Mouse (Mus musculus) left cerebral cortex, postnatal 4 days (tissue): ENCODE results near the gene Stub1. TPM values are rescaled to one million over a fixed set of nuclear protein-coding genes. Genes with fewer than 3 reads are reported as not detected.

ENCODE experiments used
- DNase-seq: peaks from one replicate; pipeline ENCODE4 v3.0.0-alpha.2; 2022
- intact Hi-C: fragments of 180-260 bp; cut with DNase I; formaldehyde crosslinking; loops from one replicate; pipeline ENCODE4 v1.15.1; 2025
- microRNA-seq: library from miRNA; unstranded; fragments of <30 nt; microRNA quantifications from one replicate; pipeline ENCODE4 v1.2.0, GENCODE M21; 2022
- total RNA-seq, 2 experiments: library from RNA; stranded (reverse); gene quantifications; 2 replicates each; pipeline ENCODE4 v1.2.3; 2021

The Stub1 gene
- total RNA-seq, 2 experiments from 2014 or later: 162 to 171 TPM

GRCm38 (mm10) chr17:25794998-25795397 lies 38.2 kb downstream of the Stub1 start:
- intact Hi-C loops: loop anchor here (5.0 kb wide), 1 partner anchor 318 kb away; no protein-coding TSS in a partner anchor
- no peak for DNase-seq

GRCm38 (mm10) chr17:25794197-25794596 lies 39.0 kb downstream of the Stub1 start:
- DNase-seq: peak; percentile 44
- intact Hi-C loops: no loop called here

- intact Hi-C loops: no loop called here
Measured at GRCm38 (mm10) chr17:25792615-25793014, 40.6 kb downstream of the Stub1 start, which contains the start of gene Fam173a. Gene Fam173a (minus strand): TSS chr17:25792901.

DNA sequence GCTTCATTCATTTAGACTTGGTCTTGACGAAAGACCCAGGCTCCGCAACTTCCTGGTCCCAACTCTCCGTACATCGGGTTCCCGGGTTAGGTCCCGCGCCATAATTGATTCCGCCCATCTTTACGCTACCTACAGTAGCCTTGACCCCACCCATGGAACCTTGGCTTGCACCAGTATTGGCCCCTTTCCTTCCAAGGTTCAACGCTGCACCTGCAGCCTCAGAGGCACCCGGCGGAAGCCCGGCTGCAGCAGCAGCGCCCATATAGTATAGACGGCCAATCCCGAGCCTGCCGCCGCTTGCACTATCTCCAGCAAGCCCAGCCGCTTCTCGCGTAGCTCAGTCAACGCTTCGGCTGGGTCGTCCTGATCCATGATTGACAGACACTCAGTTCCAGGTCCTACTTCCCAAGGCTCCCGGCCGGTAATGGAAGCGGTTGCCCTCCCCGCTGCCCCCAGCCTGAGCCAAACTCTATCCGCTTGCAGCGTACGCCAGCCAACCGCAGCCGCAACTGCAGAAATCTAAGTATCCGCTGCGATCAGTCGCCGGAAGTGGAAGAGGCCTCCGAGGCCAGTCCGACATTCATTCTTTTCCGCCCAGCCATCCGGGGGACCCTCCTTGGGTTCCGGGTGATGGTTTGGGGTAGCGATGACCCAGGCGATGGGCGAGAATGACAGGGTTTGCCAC lies 41.2 kb downstream of the Stub1 start:
- intact Hi-C loops: no loop called here
- peak; percentile 84 for DNase-seq

More at GRCm38 (mm10) chr17:25792615-25793014, 40.6 kb downstream of the Stub1 start, which contains the start of gene Fam173a:
- DNase-seq: peak; percentile 79

DNA sequence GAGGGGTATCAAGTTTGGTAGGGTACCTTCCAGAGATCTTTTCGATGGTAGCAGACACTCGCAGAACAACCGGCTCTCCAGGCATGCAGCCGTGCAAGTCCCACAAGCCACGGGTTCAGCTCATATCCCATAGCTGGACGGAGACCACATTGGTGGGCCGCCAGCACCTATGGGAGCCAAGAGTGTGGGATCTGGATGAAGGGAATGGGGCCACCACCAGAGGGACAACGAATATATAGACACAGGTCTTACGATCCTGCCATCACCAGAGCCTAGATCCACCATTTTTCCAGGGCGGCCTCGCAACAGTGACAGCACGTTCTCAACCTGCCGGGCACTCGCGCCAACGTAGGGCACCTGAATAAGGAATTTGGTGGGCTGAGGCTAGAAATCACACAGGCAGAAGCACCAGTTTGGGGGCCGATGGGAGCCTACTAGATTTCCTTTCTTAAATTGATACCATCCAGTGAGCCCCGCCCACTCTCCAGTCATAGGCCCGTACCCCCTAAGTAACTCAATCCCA lies 41.8 kb downstream of the Stub1 start:
- intact Hi-C loops: no loop called here
- no peak for DNase-seq

- intact Hi-C loops: no loop called here
- no peak for DNase-seq
Measured at GRCm38 (mm10) chr17:25786781-25787504, 46.3 kb downstream of the Stub1 start.

DNA sequence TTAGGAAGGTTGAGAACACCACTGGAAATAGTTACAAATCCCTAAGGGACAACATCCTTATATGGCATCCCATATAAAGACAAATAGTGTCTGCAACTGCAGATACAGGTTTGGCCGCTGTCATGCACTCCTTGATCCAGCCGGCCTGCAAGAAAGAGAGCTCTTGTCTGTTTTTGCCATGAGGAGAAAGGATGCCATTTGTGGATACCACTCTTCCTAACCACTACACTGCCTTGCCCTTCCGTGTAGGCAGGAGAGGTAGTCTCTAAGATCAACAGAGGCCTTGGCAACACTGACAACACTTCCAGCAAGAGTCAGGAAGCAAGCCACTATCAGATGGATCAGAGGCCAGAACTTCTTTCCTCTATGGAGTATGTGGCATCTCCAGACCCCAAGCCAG lies 46.9 kb downstream of the Stub1 start, which contains the start of gene Ccdc78:
TSS of gene Ccdc78 (plus strand) at position 301 of the 400 bp plus-strand sequence.
- DNase-seq: no peak
- intact Hi-C loops: no loop called here

DNA sequence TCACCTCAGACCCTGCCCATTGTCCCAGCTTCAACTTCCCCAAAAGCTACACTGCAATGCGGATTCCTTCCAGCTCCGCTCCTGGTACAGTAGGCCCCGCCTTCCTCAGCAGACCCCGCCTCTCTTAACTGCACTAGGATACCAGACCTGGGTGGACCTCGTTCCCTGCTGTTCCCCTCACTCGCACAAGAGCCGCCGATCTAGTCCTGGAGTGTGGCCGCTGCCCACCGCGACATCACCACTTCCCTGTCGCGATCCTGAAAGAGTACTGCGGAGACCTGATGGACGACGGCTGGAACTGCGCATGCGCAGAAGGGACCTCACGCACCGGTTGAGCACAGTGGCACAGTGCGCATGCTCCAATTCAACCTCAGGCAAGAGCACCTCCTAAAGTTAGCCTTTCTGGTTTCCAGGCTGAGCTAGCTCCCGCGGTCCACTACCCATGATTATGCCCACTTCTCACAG lies 47.9 kb downstream of the Stub1 start, which contains the start of gene Haghl:
TSS of gene Haghl (minus strand) at position 393 of the 465 bp plus-strand sequence.
- peak; percentile 98 for DNase-seq
- intact Hi-C loops: no loop called here

DNA sequence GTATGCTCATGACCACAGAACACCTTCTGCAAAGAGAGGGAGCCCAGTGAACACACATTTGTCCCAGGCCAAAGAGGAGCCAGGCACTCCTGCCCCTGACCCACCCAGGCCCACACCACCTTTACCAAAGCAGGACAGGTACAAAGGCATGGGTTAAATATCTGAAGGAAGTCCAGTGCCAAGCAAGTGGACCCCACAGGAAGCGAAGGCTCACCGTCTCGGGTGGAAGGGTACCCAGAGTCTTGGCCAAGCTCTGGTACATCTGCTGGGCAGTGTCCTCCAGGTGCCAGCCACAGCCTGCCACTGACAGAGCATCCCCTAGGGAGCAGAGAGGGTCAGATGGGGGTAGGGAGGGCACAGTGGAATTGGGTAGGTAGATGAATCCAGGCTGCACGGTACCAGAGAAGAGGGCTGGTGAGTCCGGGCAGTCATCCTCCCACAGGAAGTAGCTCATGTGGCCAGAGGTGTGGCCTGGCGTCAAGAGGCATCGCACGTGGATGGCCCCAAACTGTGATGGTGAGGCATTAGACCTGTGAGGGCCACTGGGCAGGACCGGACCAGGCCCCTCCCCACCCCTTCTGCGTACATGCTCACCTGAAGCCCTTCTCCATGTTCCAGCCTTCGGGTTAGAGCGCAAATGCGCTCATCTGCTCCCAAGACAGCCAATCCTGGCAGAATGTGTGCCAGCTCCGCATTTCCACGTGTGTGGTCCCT lies 49.2 kb downstream of the Stub1 start:
- no peak for DNase-seq
- intact Hi-C loops: no loop called here

- DNase-seq: no peak
- intact Hi-C loops: no loop called here
Measured at GRCm38 (mm10) chr17:25783086-25783485, 50.1 kb downstream of the Stub1 start.

GRCm38 (mm10) chr17:25781339-25781738 lies 51.9 kb downstream of the Stub1 start:
- no peak for DNase-seq
- intact Hi-C loops: no loop called here

Small RNAs within 50 kb of the gene (microRNA-seq; reads per million reads assigned to microRNA genes)
- gene Mir3082: 2.1 reads per million
- gene Mir6966: 2.4 reads per million

Other genes with a start within 250 kb of the Stub1 start
- gene Gng13, start 116.2 kb downstream of the Stub1 start, total RNA-seq: 10 to 100 TPM in 1 of 2 experiments, 1 to 10 TPM in 1; 9.9 to 16.3 TPM
- 1 to 10 TPM; 4.3 to 5.8 TPM for gene Chtf18, start 106.0 kb downstream of the Stub1 start, total RNA-seq
- gene Rpusd1, start 105.7 kb downstream of the Stub1 start, total RNA-seq: 10 to 100 TPM; 21.1 to 25.4 TPM
- gene Mslnl, start 97.4 kb downstream of the Stub1 start, total RNA-seq: not detected
- 1 to 10 TPM; 3.0 to 3.9 TPM for gene Msln, start 79.0 kb downstream of the Stub1 start, total RNA-seq
- 10 to 100 TPM; 24.1 to 25.1 TPM for gene Narfl, start 59.6 kb downstream of the Stub1 start, total RNA-seq
- 10 to 100 TPM; 82.0 to 98.4 TPM for gene Haghl, start 47.7 kb downstream of the Stub1 start, total RNA-seq
- not detected for gene Ccdc78, start 46.8 kb downstream of the Stub1 start, total RNA-seq
- 10 to 100 TPM; 50.6 to 61.1 TPM for gene Fam173a, start 40.5 kb downstream of the Stub1 start, total RNA-seq
- gene AC134908.4, start 37.7 kb downstream of the Stub1 start, total RNA-seq: not detected
- gene Metrn, start 36.3 kb downstream of the Stub1 start, total RNA-seq: 10 to 100 TPM; 45.8 to 56.7 TPM
- 100 to 1,000 TPM; 130 to 132 TPM for gene Fbxl16, start 24.3 kb downstream of the Stub1 start, total RNA-seq
- gene Wdr24, start 9.8 kb downstream of the Stub1 start, total RNA-seq: 10 to 100 TPM; 25.2 to 26.5 TPM
- gene Jmjd8, start 4.5 kb downstream of the Stub1 start, total RNA-seq: 10 to 100 TPM; 54.8 to 55.1 TPM
- 10 to 100 TPM; 58.5 to 61.5 TPM for gene Rhbdl1, start 3.9 kb upstream of the Stub1 start, total RNA-seq
- gene Gm20683, start 8.4 kb upstream of the Stub1 start, total RNA-seq: 10 to 100 TPM; 22.7 to 26.6 TPM
- gene Rhot2, start 11.4 kb upstream of the Stub1 start, total RNA-seq: 10 to 100 TPM; 58.5 to 65.2 TPM
- gene Wdr90, start 28.1 kb upstream of the Stub1 start, total RNA-seq: 10 to 100 TPM; 37.4 to 39.4 TPM
- 10 to 100 TPM; 16.7 to 18.3 TPM for gene Mcrip2, start 35.4 kb upstream of the Stub1 start, total RNA-seq
- 10 to 100 TPM; 24.1 to 25.8 TPM for gene Mettl26, start 41.7 kb upstream of the Stub1 start, total RNA-seq
- gene Wfikkn1, start 47.5 kb upstream of the Stub1 start, total RNA-seq: 1 to 10 TPM; 1.3 to 2.2 TPM
- 10 to 100 TPM; 47.0 to 47.2 TPM for gene Rab40c, start 86.3 kb upstream of the Stub1 start, total RNA-seq
- 100 to 1,000 TPM in 1 of 2 experiments, 10 to 100 TPM in 1; 87.1 to 104 TPM for gene Pigq, start 111.5 kb upstream of the Stub1 start, total RNA-seq
- gene Nhlrc4, start 111.6 kb upstream of the Stub1 start, total RNA-seq: not detected
- gene A930017K11Rik, start 119.2 kb upstream of the Stub1 start, total RNA-seq: not detected
- 10 to 100 TPM; 42.2 to 45.9 TPM for gene Capn15, start 152.4 kb upstream of the Stub1 start, total RNA-seq
- 10 to 100 TPM; 79.6 to 82.5 TPM for gene Rab11fip3, start 236.2 kb upstream of the Stub1 start, total RNA-seq